Mouse (Mus musculus): ENCODE data around the gene Gns. TPM values are rescaled to one million over a fixed set of nuclear protein-coding genes. Genes with fewer than 3 reads are reported as not detected.
A peak's percentile ranks its signal among the peaks of the same experiment; 100 is the strongest.
"Not testable (repeated sequence)": the region's sequence is repeated elsewhere in the genome, so short reads cannot be mapped to it uniquely, and the experiment has no call there.

Gns gene
- total RNA-seq (2021), result 10 to 100 TPM; 66.2 to 66.9 TPM

DNA sequence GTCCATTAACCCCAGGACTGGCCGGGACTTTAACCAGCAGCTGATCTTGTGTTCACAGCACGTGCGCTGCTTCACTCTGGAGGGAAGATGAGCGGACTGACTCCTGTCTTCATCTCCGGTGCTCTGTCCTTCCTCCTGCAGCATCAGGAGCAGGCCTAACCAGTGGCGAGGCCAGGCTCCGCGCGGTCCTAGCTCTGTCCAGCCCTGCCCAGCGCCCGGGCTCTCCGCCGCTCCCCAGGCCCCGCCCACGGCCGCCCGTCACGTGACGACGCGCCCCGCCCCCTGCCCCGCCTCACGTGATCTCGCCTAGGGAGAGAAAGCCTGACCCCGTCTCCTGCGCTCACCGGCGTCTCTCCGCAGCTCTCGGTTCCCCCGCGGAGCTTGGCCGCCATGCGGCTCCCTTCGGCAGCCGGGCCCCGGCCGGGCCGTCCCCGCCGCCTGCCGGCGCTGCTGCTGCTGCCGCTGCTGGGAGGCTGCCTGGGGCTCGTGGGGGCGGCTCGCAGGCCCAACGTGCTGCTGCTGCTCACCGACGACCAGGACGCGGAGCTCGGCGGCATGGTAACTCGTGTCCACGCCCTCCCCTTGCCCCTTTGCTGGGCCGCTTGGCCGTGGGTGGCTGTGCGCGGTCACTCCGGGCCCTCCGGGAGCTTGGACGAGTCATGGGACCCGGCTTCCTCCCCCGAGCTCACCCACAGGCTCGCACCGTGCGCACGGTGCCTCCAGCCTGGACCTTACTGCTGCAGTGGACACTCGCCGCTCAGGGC lies at the start of gene Gns:
Gns (plus strand) TSS at position 290 of the 764 bp plus-strand sequence.
- DNase-seq, result peak; percentile 92

GRCm38 (mm10) chr10:121315321-121316283 lies 49.3 kb upstream of the Gns start:
- DNase-seq, result peak; percentile 19

GRCm38 (mm10) chr10:121316361-121316760 lies 48.5 kb upstream of the Gns start:
- no peak for DNase-seq

GRCm38 (mm10) chr10:121318397-121318950 lies 46.4 kb upstream of the Gns start:
- no peak for DNase-seq

DNA sequence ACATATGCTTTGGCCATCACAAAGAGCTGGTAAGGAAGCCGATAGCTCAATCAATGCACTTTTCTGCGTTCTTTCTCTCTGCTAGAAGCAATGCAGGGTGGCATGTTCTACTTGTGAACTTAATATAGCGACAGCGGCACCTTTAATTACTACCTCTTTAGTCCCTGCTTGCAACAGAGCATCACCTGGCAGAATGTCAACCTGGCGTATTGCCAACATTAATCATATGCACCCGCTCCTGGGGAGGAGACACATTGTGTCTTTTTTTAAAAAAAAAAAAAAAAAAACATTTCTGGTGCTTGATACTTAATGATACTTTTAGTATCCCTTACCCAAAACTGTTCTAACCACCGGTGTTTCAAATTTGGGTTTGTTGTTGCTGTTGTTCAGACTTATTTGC lies 41.4 kb upstream of the Gns start:
- peak; percentile 38 for DNase-seq

DNA sequence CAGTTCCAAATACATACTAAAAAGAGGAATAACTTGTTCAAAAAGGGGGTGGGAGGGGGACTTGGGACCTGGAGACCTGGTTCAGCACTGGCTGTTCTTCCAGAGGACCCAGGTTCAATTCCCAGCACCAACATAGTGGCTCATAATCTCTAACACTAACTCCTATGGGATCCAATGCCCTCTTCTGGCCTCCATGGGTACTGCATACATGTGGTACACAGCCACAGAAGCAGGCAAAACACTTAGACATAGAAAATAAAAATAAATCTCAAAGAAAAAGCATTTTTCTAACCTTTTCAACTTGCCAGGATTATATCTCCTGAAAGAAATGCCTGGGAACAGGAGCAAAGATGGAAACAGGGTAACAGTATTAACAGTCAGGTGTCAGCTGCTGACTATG lies 38.7 kb upstream of the Gns start:
- DNase-seq, result no peak

GRCm38 (mm10) chr10:121329586-121329985 lies 35.3 kb upstream of the Gns start:
- no peak for DNase-seq

DNA sequence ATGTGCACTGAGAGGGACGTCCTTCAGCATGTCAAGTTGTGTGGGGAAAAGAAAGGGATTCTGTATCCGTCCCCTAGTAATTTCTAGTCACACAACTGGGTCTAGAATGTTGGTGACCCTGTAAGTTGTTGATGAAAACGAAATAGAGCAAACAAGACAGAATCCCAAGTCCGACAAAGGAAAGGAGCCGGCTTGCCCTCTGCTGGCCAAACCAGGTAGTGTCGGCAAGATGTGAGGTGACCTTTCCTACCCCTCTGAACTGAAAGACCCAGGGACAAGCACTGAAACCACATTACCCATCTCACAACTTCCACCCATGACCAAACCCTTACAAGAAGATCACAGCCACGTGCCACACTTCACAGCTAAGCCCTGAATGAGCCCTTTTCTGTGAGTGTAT lies 34.0 kb upstream of the Gns start:
- DNase-seq, result peak; percentile 83

DNA sequence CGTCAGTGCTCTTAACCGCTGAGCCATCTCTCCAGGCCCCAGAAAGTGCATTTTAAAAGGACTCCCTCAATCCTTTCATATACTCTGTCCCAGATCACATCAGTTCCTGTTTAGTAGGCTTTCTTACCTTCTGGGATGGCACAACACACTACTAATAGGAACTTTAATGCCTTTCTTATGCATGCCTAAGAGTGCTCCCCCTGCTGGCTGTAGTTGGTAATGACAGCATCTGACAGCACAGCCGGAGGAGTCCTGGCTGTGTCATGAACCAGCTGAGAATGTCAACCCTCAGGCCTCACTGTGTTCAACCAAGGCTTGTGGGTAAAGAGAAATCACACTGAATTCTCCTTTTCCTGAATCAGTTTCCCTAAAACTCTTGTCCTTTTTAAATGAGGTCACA lies 30.3 kb upstream of the Gns start:
- peak; percentile 77 for DNase-seq

DNA sequence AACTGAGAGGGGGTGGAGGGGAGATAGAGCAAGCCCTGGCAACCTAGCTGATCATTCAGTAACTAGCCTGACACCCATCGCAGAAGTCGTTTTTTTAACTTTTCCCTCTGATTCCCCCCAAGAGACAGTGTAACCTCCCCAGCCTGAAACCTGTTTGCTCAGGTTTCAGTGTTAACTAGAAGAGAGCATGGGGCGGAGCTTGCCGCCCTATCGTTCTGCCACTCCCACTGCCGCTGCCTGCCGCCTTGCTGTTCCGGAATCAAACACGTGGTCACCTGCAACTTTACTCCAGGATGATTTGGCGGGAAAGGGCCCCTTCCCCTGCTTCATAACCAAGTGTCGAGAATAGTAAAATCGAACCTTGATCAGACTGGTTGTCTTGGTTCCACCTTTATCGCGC lies 28.4 kb upstream of the Gns start:
- not testable (repeated sequence) for DNase-seq

DNA sequence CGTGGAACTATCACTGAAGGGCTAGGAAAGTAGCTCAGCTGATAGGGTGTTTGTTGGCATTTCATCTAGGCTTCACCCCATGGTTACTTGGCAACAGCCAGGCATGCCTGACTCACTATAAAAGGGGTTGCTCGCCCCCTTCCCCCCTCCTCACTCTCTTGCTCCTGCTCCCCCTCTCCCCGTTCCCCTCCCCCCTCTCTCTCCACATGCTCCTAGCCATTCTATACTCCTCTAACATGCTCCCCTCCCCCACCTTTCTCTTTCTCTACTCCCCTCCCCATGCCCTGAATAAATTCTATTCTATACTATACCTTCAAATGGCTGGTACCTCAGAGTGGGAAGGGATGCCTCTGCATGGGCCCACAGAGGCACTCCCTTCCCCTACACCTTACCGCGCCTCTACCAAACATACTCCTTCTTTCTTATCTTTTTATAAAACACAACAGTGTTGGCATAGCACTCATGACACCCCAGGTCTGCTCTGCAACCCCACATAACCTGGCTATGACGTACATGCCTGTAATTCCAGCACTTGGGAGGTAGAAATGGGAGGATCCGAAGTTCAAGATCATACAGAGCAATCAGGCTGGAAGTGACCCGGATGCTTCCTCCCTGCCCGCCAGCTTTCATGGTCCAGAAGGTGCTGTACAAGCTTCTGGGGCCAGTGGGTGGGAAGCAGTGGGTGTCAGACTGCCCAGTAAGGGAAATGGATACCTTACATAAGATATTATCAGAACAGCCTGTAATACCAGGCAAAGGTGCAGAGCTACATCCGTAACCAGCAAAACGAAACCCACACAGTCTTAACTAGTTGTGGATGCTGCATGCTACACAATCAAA lies 23.9 kb upstream of the Gns start:
- DNase-seq, result no peak

DNA sequence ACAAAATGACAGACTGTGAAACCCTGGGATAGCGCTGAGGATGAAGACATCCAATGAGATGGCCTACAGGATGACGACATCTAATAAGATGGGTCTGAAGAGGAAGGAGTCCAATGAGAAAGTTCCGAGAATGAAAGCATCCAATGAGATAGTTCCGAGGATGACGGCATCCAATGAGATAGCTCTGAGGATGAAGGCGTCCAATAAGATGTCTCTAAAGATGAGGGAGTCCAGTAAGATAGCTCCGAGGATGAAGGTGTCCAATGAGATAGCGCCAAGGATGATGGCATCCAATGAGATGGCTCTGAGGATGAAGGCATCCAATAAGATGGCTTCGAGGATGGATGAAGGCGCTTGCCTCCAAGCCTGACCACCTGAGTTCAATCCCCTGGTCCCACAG lies 22.6 kb upstream of the Gns start:
- no peak for DNase-seq

DNA sequence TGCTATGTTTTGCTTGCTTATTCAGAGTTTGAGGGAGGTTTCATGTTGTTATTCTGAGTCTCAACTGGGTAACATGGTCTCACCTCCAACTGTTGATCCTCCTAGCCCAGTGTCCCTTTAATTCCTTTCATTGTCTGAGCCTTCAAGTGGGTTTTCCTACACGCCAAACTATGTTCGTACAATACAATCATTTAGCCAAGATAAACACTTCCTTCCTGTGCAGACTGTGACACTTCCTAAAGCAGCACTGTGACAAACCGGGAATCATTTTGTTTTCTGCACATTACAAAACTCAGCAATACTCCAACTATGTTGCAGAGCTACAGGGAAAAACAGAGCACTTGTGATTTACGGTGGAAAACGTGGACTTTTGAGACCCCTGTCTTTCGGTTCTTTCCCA lies 21.0 kb upstream of the Gns start:
- no peak for DNase-seq

GRCm38 (mm10) chr10:121349244-121349643 lies 15.6 kb upstream of the Gns start:
- no peak for DNase-seq

GRCm38 (mm10) chr10:121350357-121351065 lies 14.4 kb upstream of the Gns start:
- DNase-seq, result peak; percentile 33

- peak; percentile 80 for DNase-seq
These were observed 13.8 kb upstream of the Gns start, which contains the start of gene Tbc1d30 for GRCm38 (mm10) chr10:121351066-121351581. Tbc1d30 (minus strand) TSS chr10:121351278.

GRCm38 (mm10) chr10:121351692-121352290 lies 13.1 kb upstream of the Gns start:
- no peak for DNase-seq

DNA sequence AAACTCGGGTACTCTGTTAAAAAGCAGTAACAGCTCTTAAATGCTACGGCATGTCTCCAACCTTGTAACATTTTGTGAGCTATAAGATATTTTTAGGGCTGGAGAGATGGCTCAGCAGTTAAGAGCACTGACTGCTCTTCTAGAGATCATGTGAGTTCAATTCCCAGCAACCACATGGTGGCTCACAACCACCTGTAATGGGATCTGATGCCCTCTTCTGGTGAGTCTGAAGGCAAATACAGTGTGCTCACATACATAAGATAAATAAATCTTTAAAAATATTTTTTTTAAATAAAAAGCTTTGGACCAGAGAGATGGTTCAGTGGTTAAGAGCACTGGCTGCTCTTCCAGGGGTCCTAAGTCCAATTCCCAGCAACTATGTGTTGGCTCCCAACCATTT lies 4.5 kb upstream of the Gns start:
- no peak for DNase-seq

GRCm38 (mm10) chr10:121363201-121363600 lies 1.7 kb upstream of the Gns start:
- DNase-seq, result no peak

- no peak for DNase-seq
These were observed 584 bp upstream of the Gns start for GRCm38 (mm10) chr10:121364306-121364705.

GRCm38 (mm10) chr10:121365781-121366272 lies 937 bp downstream of the Gns start:
- peak; percentile 21 for DNase-seq
